8 mouse cellular contexts compared by ENCODE assay signal in the genomic region with DNA sequence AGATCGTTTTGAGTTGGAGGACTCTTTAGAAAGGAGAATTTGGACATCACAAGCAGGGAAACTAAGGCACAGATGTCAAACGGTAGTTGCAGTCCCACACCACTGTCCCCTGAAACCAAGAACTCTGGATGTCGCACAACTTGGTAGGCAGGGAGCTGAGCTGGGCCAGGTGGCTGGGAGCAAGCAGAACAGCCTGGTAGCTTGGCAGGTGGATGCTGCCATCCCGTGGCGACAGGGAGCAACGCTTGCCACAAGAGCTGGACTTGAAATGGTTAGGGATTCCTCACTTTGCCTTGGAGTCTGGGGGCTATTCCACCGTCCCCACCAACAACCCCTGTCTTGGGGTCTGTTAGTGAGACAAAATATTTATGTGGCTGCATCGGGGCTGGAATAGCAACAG. TPM values are rescaled to one million over a fixed set of nuclear protein-coding genes. Genes with fewer than 3 reads are reported as not detected.
DNase-seq lines count a peak whose midpoint lies in the region; ATAC-seq and TF ChIP-seq lines count a peak whose summit lies in the region.

No protein-coding gene starts in this region.

- intact Hi-C loops in heart, postnatal 25 days (cut with DNase I), result loop anchor here (1.0 to 10.0 kb wide), 5 partner anchors 106 to 418 kb away; no protein-coding TSS in a partner anchor

- peak overlapping the region; percentile 96 for H3K4me2 ChIP-seq in forebrain, embryonic 12.5 days
- no peak overlapping the region for H3K4me2 ChIP-seq in lung, embryonic 15.5 days

- no peaks in the 10 kb centered on the region for H3K9me3 ChIP-seq in ES-Bruce4 (replicated peaks; ENCODE audit: control insufficient read depth, insufficient read depth, low read length, poor library complexity, severe bottlenecking)
- no peaks in the 10 kb centered on the region for H3K9me3 ChIP-seq in forebrain, embryonic 12.5 days
- no peaks in the 10 kb centered on the region for H3K9me3 ChIP-seq in lung, embryonic 15.5 days

- H3K4me3 ChIP-seq in ES-Bruce4 (ENCODE audit: low read depth, low read length), result no peak overlapping the region
- 0 out of 2 replicates have a peak overlapping the region, but pooled peaks have one; percentile 86 for H3K4me3 ChIP-seq in forebrain, embryonic 12.5 days (replicated peaks)
- H3K4me3 ChIP-seq in lung, embryonic 15.5 days, result no peak overlapping the region

- TF ChIP-seq EP300 in ES-Bruce4 (IDR thresholded peaks at IDR 0.05; ENCODE audit: insufficient read depth, low read depth, low read length), result 0 out of 2 replicates have a peak, but pooled peaks have one; percentile 42

- no peak for TF ChIP-seq POLR2A in ES-Bruce4 (IDR thresholded peaks at IDR 0.05; ENCODE audit: insufficient read depth, low read length)

- no peak overlapping the region for H3K27ac ChIP-seq in ES-Bruce4 (ENCODE audit: insufficient read depth, low read length)
- no peak overlapping the region for H3K27ac ChIP-seq in forebrain, embryonic 12.5 days
- no peak overlapping the region for H3K27ac ChIP-seq in lung, embryonic 15.5 days

- H3K36me3 ChIP-seq in ES-Bruce4 (ENCODE audit: control insufficient read depth, insufficient read depth, low read length, poor library complexity, severe bottlenecking), result no peaks in the 10 kb centered on the region
- H3K36me3 ChIP-seq in forebrain, embryonic 12.5 days (replicated peaks), result no peaks in the 10 kb centered on the region
- no peaks in the 10 kb centered on the region for H3K36me3 ChIP-seq in lung, embryonic 15.5 days

- WGBS in forebrain, embryonic 12.5 days, result 2% methylated on average over 8 of the region's 8 CpGs
- 2% methylated on average over 8 of the region's 8 CpGs for WGBS in lung, embryonic 15.5 days

- no peak overlapping the region for H3K9ac ChIP-seq in ES-Bruce4 (ENCODE audit: low read depth, poor library complexity, severe bottlenecking)
- no peak overlapping the region for H3K9ac ChIP-seq in forebrain, embryonic 12.5 days
- H3K9ac ChIP-seq in lung, embryonic 15.5 days, result no peak overlapping the region

- H3K27me3 ChIP-seq in ES-Bruce4 (ENCODE audit: control insufficient read depth, insufficient read depth, low read length, poor library complexity, severe bottlenecking), result peaks cover 19% of the 10 kb centered on the region
- H3K27me3 ChIP-seq in forebrain, embryonic 12.5 days, result peaks cover 50% of the 10 kb centered on the region
- peaks cover 71% of the 10 kb centered on the region for H3K27me3 ChIP-seq in lung, embryonic 15.5 days

- ATAC-seq in forebrain, embryonic 12.5 days (ENCODE audit: low FRiP score), result peak; percentile 75
- ATAC-seq in lung, embryonic 15.5 days (ENCODE audit: borderline replicate concordance, extremely low read depth, low FRiP score, low TSS enrichment), result peak; percentile 35; the same call in 1 of the 2 replicates

- no peaks in the 10 kb centered on the region for H3K4me1 ChIP-seq in ES-Bruce4 (ENCODE audit: control insufficient read depth, insufficient read depth, low read length)
- peaks cover 52% of the 10 kb centered on the region for H3K4me1 ChIP-seq in forebrain, embryonic 12.5 days
- peaks cover 28% of the 10 kb centered on the region for H3K4me1 ChIP-seq in lung, embryonic 15.5 days

- DNase-seq in c-Kit-positive CD71-positive TER-119-positive erythroid progenitor cells, embryonic 14.5 days (ENCODE audit: low spot score), result peak; percentile 29
- DNase-seq in heart, postnatal 25 days (ENCODE audit: low spot score), result peak; percentile 43
- DNase-seq in layer of hippocampus, adult 11-12 months (ENCODE audit: low spot score), result peak; percentile 87
- DNase-seq in retina, adult 2 months (ENCODE audit: low read depth, low spot score), result peak; percentile 54
- DNase-seq in thymus, postnatal 4 days, result peak; percentile 86

- peak; percentile 98 for TF ChIP-seq CTCF in ES-Bruce4 (IDR thresholded peaks at IDR 0.05; ENCODE audit: low read depth, low read length)

RNA-seq across cellular contexts. Expression of a gene that starts 0.8 kb away (rescaled TPM):
- 29.8 and 30.2 TPM in 2 replicates for polyA plus RNA-seq in ES-Bruce4 (2011; ENCODE audit: insufficient read depth, insufficient read length, low read depth, missing spikeins)
- polyA plus RNA-seq in forebrain, embryonic 12.5 days (2016; fragmentation: Nextera tagmentation; extraction: Ambion mirVana), result 111 and 130 TPM in 2 replicates
- under 1 TPM; 0.13 to 0.17 TPM for total RNA-seq in heart, postnatal 25 days (2021)
- 56.5 and 57.6 TPM in 2 replicates for polyA plus RNA-seq in lung, embryonic 15.5 days (2015; fragmentation: Nextera tagmentation; extraction: Ambion mirVana)

Comparison
In these comparisons a context has a peak if more than half of its experiments do, and no peak if none do; other contexts are left out.
1. DNase-seq: peak in every context shown above with its lines; median percentile 87 in layer of hippocampus, adult 11-12 months; 86 in thymus, postnatal 4 days; 54 in retina, adult 2 months; 43 in heart, postnatal 25 days; 29 in c-Kit-positive CD71-positive TER-119-positive erythroid progenitor cells, embryonic 14.5 days.